Mouse (Mus musculus) heart, postnatal 0 days (tissue): ENCODE results near the gene Rps25. TPM values are rescaled to one million over a fixed set of nuclear protein-coding genes. Genes with fewer than 3 reads are reported as not detected.
"Not testable (repeated sequence)": the region's sequence is repeated elsewhere in the genome, so short reads cannot be mapped to it uniquely, and the experiment has no call there.

Experiments used
- ATAC-seq: fragments of 200-750 bp; cut with Nextera tagmentation; 2 replicates; pipeline ENCODE4 v1.8.0; 2017; ENCODE audit warnings: low read depth, moderate number of reproducible peaks, moderate library complexity; ENCODE audit not compliant: insufficient read depth
- DNase-seq: peaks from one replicate; pipeline ENCODE4 v3.0.0-alpha.2; 2016; ENCODE audit warnings: low spot score
- H3K27ac ChIP-seq: fragments of 300-500 bp; sonication (generic); 2 replicates; pipeline ENCODE4 v1.5.1; 2014; ENCODE audit warnings: low read depth, mild to moderate bottlenecking
- H3K27me3 ChIP-seq: fragments of 300-500 bp; sonication (generic); 2 replicates; pipeline ENCODE4 v1.6.1; 2014; ENCODE audit warnings: low read length, mixed read lengths; ENCODE audit not compliant: control insufficient read depth, insufficient read depth
- H3K36me3 ChIP-seq: fragments of 300-500 bp; sonication (generic); replicated peaks from 2 replicates; pipeline ENCODE4 v1.6.1; 2014; ENCODE audit warnings: low read length, mixed read lengths; ENCODE audit not compliant: control insufficient read depth, insufficient read depth
- H3K4me1 ChIP-seq: fragments of 300-500 bp; sonication (generic); 2 replicates; pipeline ENCODE4 v1.6.1; 2014; ENCODE audit warnings: antibody characterized with exemption; ENCODE audit not compliant: control insufficient read depth, insufficient read depth
- H3K4me2 ChIP-seq: fragments of 300-500 bp; sonication (generic); 2 replicates; pipeline ENCODE4 v1.6.1; 2014; ENCODE audit warnings: low read depth, mild to moderate bottlenecking, low read length, moderate library complexity
- H3K4me3 ChIP-seq: fragments of 300-500 bp; sonication (generic); 2 replicates; pipeline ENCODE4 v1.5.1; 2014; ENCODE audit warnings: low read depth, low read length
- H3K9ac ChIP-seq: fragments of 300-500 bp; sonication (generic); replicated peaks from 2 replicates; pipeline ENCODE4 v1.6.1; 2014; ENCODE audit warnings: low read depth, low read length, mixed read lengths
- H3K9me3 ChIP-seq: fragments of 300-500 bp; sonication (generic); replicated peaks from 2 replicates; pipeline ENCODE4 v1.6.1; 2016; ENCODE audit warnings: low read length; ENCODE audit not compliant: control insufficient read depth
- CTCF ChIP-seq: IDR thresholded peaks from 2 replicates; pipeline ENCODE4 v1.5.1; 2016; ENCODE audit warnings: antibody characterized with exemption, control low read depth, low read depth
- EP300 ChIP-seq: IDR thresholded peaks from 2 replicates; pipeline ENCODE4 v1.6.1; 2016; ENCODE audit warnings: antibody characterized with exemption, low read depth
- WGBS: fragments of 180-500 bp; shearing (Covaris S2); extraction: QIAGEN DNeasy Blood & Tissue Kit; methylation state at CpG from one replicate; pipeline ENCODE4 v1.1.7; 2014; 5-methylcytosine and 5-hydroxymethylcytosine counted together
- polyA plus RNA-seq: library from polyadenylated mRNA; unstranded; fragments of >200 nt; fragmentation: Nextera tagmentation; extraction: Ambion mirVana; gene quantifications from 2 replicates; pipeline ENCODE4 v1.2.1, GENCODE M21; 2015
- total RNA-seq: library from RNA; depleted of rRNA; stranded (reverse); fragments of >200 nt; gene quantifications from 2 replicates; pipeline ENCODE4 v1.2.3, GENCODE M21; 2014; ENCODE audit warnings: low replicate concordance; rRNA removed

The Rps25 gene
- total RNA-seq (302 and 464 TPM in 2 replicates), polyA plus RNA-seq (1,421 and 1,578 TPM in 2 replicates)

- peak within 1 kb of the TSS; percentile 73 for H3K9ac ChIP-seq
- H3K4me3 ChIP-seq, result peak within 1 kb of the TSS; percentile 77
- H3K36me3 ChIP-seq, result peaks cover 58% of the 10 kb centered on the region
- peaks cover 18% of the 10 kb centered on the region for H3K4me1 ChIP-seq
- peak within 1 kb of the TSS; percentile 86 for H3K27ac ChIP-seq
- H3K9me3 ChIP-seq, result no peaks in the 10 kb centered on the region
- H3K27me3 ChIP-seq, result no peaks in the 10 kb centered on the region
- TF ChIP-seq EP300 (no peak), CTCF (no peak)
- ATAC-seq (peak; percentile 96), DNase-seq (peak; percentile 95)
- H3K4me2 ChIP-seq, result peak within 1 kb of the TSS; percentile 75
- 1% methylated on average over 51 of the region's 51 CpGs for WGBS
Measured at GRCm38 (mm10) chr9:44406906-44407751, at the start of gene Rps25, which contains the start of gene Trappc4. TSS of gene Rps25 (plus strand) at chr9:44407139. TSS of gene Trappc4 (minus strand) at chr9:44407600.

- H3K4me2 ChIP-seq, result no peak overlapping the region
- H3K9me3 ChIP-seq, result no peaks in the 10 kb centered on the region
- no peaks in the 10 kb centered on the region for H3K4me1 ChIP-seq
- TF ChIP-seq EP300 (no peak), CTCF (peak; percentile 56)
- H3K27me3 ChIP-seq, result no peaks in the 10 kb centered on the region
- peaks cover 69% of the 10 kb centered on the region for H3K36me3 ChIP-seq
- WGBS, result 78% methylated on average over 4 of the region's 4 CpGs
- ATAC-seq (no peak), DNase-seq (peak; percentile 55)
- H3K27ac ChIP-seq, result no peak overlapping the region
- H3K9ac ChIP-seq, result no peak overlapping the region
- no peak overlapping the region for H3K4me3 ChIP-seq
Measured at GRCm38 (mm10) chr9:44357207-44357606, 49.7 kb upstream of the Rps25 start.

GRCm38 (mm10) chr9:44361190-44361917 lies 45.6 kb upstream of the Rps25 start, which contains the start of gene Vps11:
TSS of gene Vps11 (minus strand) at chr9:44361670.
- WGBS, result under 1% methylated on average over 44 of the region's 44 CpGs
- DNase-seq, result peak; percentile 97

GRCm38 (mm10) chr9:44361931-44362330 lies 45.0 kb upstream of the Rps25 start:
- H3K9me3 ChIP-seq, H3K9ac ChIP-seq, ATAC-seq, H3K4me1 ChIP-seq, H3K27me3 ChIP-seq, DNase-seq: not testable (repeated sequence)
- Histone ChIP-seq H3K4me2 (peak overlapping the region; percentile 79), H3K4me3 (peak overlapping the region; percentile 85), H3K36me3 (peaks cover 21% of the 10 kb centered on the region), H3K27ac (peak overlapping the region; percentile 84)
- 45% methylated on average over 4 of the region's 4 CpGs for WGBS

More at GRCm38 (mm10) chr9:44361190-44361917, 45.6 kb upstream of the Rps25 start, which contains the start of gene Vps11:
- H3K36me3 ChIP-seq, result peaks cover 27% of the 10 kb centered on the region
- peak within 1 kb of the TSS; percentile 79 for H3K4me2 ChIP-seq
- H3K4me3 ChIP-seq, result peak within 1 kb of the TSS; percentile 85
- peak; percentile 95 for ATAC-seq
- no peaks in the 10 kb centered on the region for H3K27me3 ChIP-seq
- H3K9me3 ChIP-seq, result no peaks in the 10 kb centered on the region
- peak within 1 kb of the TSS; percentile 84 for H3K27ac ChIP-seq
- peak within 1 kb of the TSS; percentile 73 for H3K9ac ChIP-seq
- no peaks in the 10 kb centered on the region for H3K4me1 ChIP-seq
- TF ChIP-seq EP300 (peak; percentile 74; the same call in 1 of the 2 replicates), CTCF (peak; percentile 9; the same call in 1 of the 2 replicates)

- Histone ChIP-seq H3K4me2 (no peak overlapping the region), H3K27ac (no peak overlapping the region), H3K9ac (no peak overlapping the region), H3K4me3 (no peak overlapping the region), H3K27me3 (no peaks in the 10 kb centered on the region), H3K9me3 (no peaks in the 10 kb centered on the region), H3K36me3 (0 out of 2 replicates have a peak, but pooled peaks cover 1% of the 10 kb centered on the region), H3K4me1 (no peaks in the 10 kb centered on the region)
- TF ChIP-seq CTCF (peak; percentile 9; the same call in 1 of the 2 replicates), EP300 (no peak)
- WGBS, result 58% methylated on average over 3 of the region's 3 CpGs
- DNase-seq (no peak), ATAC-seq (no peak)
Measured at GRCm38 (mm10) chr9:44364480-44364879, 42.5 kb upstream of the Rps25 start.
